Mouse (Mus musculus) gastrocnemius, adult 8-10 months (tissue): ENCODE results near the gene Swi5. TPM values are rescaled to one million over a fixed set of nuclear protein-coding genes. Genes with fewer than 3 reads are reported as not detected.
A peak's percentile ranks its signal among the peaks of the same experiment; 100 is the strongest.
"Not testable (repeated sequence)": the region's sequence is repeated elsewhere in the genome, so short reads cannot be mapped to it uniquely, and the experiment has no call there.

Experiments
- DNase-seq, 2 experiments: peaks; one replicate each; pipeline ENCODE4 v3.0.0; 2022; ENCODE audit warnings: low spot score in 2 of 2
- total RNA-seq, 4 experiments: library from RNA; stranded (reverse); gene quantifications; 2 replicates each; pipeline ENCODE4 v1.2.4; 2022

Swi5 gene
- total RNA-seq, 4 experiments from 2014 or later, result 137 to 150 (median 140) TPM

GRCm38 (mm10) chr2:32311443-32312317 lies 23.8 kb upstream of the Swi5 start:
- no peak for DNase-seq

- no peak for DNase-seq
These were observed 22.4 kb upstream of the Swi5 start for GRCm38 (mm10) chr2:32310096-32310845.

DNA sequence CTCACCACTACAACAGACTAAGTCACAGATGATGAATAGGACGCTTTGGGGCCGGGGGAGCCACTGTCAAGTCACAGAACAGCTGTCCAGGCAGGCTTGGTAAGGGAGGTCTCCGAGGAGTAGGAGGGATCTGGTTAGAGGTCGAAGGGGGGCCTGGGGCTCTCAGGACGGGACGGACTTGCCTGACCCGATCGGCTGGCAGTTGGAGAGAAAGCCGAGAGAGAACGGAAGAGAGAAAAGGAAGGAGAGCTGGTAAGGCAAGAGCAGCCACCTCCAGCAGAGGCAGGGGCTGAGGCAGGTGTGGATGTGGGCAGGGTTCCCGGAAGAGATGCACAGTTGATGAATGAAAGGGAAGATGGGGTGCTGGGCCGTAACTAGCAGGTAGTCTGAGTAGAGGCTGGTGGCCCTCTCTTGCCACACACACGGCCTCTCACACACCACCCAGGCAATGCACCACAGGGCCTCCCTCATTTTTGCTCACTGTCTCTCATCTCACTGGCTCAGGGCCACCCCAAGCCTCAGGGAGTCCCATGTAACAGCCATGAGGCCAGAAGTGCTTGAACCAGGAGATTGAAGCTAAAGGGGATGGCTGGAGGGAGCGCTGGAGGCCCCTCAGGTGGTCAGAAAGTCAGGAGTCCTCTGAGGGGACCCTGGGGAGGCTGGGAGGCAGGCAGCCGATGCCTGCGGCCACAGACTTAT lies 21.1 kb upstream of the Swi5 start:
- DNase-seq, result no peak

GRCm38 (mm10) chr2:32307941-32308760 lies 20.3 kb upstream of the Swi5 start:
- DNase-seq, result no peak

DNA sequence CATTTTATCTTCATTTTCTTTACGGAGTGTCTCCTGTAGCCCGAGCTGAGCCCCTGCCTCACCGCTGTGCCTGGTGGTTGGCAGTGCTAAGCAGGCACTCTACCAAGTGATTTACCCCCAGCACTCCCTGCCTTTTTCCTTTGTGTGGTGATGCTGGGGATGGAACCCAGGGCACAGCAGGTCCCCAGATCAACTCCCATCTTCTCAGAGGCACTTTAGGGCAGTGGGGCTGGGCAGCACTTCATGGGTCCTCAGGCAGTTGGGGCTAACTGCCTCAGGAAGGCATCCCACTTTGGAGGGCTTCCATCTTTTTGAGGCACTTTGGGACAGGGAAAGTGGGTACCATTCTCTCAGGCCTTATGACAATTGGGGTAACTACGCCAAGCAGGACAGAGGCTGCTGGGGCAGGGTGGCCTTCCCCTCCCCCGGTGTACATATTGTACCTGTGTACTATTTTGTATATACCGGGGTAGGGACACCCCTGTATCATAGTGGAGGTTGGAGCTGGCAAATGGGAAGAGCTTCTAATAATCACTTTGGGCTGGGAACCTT lies 19.4 kb upstream of the Swi5 start:
- no peak for DNase-seq

- DNase-seq, result no peak
These were observed 18.3 kb upstream of the Swi5 start for GRCm38 (mm10) chr2:32306176-32306575.

DNA sequence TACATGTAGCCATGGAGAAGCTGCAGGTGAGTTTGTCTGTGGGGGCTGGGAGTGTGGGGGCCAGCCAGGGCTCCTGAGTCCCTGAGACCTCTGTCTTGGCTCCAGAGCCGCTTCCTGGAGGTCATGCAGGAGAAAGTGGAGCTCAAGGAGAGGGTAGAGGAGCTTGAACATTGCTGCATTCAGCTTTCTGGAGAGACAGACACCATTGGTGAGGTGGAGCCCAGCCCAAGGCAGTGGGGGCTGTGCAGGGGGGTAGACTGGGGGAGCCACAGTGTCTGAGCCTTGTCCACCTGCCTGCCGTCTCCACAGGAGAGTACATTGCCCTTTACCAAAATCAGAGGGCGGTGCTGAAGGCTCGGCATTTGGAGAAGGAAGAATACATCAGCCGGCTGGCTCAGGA lies 17.8 kb upstream of the Swi5 start:
- no peak for DNase-seq

DNA sequence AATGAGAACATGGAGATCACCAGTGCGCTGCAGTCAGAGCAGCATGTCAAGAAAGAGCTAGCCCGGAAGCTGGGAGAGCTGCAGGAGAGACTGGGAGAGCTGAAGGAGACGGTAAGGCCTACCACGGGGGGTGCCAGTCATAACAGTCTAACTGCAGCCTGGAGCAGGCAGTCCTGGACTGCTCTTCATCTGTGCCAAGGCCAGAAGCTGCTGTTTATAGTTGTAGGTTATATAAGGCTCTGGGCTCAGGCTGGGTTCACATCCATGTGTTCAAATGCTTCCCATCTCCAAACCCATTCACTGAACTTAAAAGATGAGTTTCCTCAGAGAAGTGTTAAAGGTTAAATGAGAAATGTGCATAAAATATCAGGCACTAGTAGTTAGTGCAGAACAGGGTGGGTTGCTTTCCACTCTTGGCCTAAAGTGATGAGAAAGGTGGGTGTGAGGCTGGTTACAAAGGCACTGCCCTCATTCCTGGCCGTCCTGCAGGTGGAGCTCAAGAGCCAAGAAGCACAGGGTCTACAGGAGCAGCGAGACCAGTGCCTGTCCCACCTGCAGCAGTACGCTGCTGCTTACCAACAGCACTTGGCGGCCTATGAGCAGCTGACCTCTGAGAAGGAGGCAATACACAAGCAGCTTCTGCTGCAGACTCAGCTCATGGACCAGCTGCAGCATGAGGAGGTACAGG lies 16.4 kb upstream of the Swi5 start:
- DNase-seq, result no peak

GRCm38 (mm10) chr2:32302952-32303351 lies 15.1 kb upstream of the Swi5 start:
- DNase-seq, result no peak

GRCm38 (mm10) chr2:32299469-32299868 lies 11.6 kb upstream of the Swi5 start:
- DNase-seq, result no peak

- DNase-seq, result not testable (repeated sequence)
These were observed 8.0 kb upstream of the Swi5 start for GRCm38 (mm10) chr2:32295842-32296241.

GRCm38 (mm10) chr2:32295285-32295684 lies 7.4 kb upstream of the Swi5 start:
- no peak for DNase-seq

DNA sequence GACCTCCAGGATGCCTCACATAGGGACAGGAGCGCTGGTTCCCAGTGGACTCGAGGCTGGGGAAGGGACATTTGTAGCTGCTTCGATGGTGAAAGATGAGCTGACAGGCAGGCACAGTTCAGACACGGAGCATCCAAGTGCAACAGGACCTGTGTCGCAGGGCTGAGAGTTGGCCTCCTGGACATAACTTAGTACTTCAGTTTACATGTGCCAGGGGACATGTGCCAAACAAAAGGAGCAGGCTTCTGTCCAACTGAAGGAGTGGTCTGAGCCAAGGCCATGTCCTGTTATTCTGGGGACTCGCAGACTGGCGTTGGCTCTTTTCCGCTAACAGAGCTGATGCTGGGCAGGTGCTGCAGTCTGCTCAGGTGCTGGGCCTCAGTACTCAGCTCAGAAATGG lies 6.5 kb upstream of the Swi5 start:
- peak; percentile 70 to 85 for DNase-seq

GRCm38 (mm10) chr2:32289578-32289977 lies 1.7 kb upstream of the Swi5 start:
- DNase-seq, result no peak

DNA sequence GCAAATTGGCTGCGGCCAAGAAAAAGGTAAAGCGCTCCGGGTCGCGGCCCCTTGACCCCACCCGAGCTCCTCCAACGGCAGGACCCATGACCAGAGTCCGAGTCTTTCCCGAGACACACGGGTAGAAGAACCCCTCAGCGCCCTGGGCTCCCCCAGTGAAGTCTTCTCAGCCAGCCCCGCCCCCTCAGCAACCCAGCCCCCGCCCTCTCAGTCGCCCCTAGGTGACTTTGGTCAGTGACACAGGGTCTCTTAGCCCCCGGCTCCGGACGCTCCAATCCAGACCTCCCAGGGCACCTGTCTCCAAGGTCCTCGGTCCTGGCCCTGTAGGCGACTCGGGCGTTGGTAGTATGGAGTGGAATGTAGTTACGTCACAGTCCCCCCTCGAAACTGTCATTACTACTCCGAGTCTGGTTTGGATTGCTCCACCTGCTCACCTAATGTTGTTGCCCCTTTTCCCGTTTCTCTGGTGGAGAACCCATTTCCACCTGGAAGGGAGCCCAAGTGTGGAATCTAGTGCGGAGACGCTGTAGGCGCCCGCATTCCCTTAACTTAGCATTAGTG lies 576 bp upstream of the Swi5 start:
- DNase-seq, result peak in 1 of 2 experiments; percentile 41

GRCm38 (mm10) chr2:32287334-32287840 lies 488 bp downstream of the Swi5 start, which contains the start of gene Golga2:
Golga2 (plus strand) TSS chr2:32287384.
- no peak for DNase-seq

- DNase-seq, result no peak
These were observed 3.9 kb downstream of the Swi5 start for GRCm38 (mm10) chr2:32283986-32284385.

- peak in 1 of 2 experiments; percentile 50 for DNase-seq
These were observed 5.1 kb downstream of the Swi5 start for GRCm38 (mm10) chr2:32282727-32283126.

DNA sequence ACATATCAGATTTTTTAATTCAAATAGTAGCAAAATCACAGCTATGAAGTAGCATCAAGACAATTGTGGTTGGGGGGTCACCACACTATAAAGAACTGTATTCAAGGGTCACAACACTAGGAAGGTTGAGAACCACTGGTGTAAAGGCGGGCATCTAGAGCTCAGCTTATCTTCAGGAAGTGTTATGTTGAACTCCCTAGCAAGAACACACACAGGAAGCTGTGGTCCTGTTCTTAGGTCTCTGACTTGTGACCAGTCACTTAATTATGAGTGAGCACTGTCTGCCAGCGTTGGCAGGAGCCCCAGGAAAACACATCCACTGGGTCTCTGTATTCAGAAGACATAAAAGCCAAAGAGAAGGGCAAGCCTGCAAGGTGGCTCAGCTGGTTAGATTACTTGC lies 5.6 kb downstream of the Swi5 start:
- no peak for DNase-seq

DNA sequence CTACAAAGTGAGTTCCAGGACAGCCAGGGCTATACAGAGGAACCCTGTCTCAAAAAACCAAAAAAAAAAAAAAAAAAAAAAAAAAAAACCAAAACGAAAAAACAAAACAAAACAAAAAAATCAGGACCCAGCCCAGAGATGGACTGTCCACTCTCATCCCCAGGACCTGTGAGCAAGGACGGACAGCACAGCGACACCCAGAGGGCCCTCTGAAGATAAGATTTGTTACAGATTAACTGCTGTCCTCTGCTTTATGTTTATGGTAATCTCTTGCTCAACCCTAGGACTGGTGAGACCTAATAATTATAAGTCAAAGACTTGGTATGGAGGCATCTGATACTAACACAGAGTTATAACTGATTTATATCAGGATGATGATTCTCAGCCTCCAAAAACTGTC lies 12.1 kb downstream of the Swi5 start:
- DNase-seq, result no peak
